Mouse (Mus musculus) hindbrain, embryonic 11.5 days (tissue): ENCODE measurements around the gene Olfr1395. TPM values are rescaled to one million over a fixed set of nuclear protein-coding genes. Genes with fewer than 3 reads are reported as not detected.

ENCODE experiments used
- ATAC-seq: fragments of 200-750 bp; cut with Nextera tagmentation; 2 replicates; pipeline ENCODE4 v1.8.0; 2017; ENCODE audit warnings: mild to moderate bottlenecking, moderate TSS enrichment, moderate library complexity; ENCODE audit not compliant: low FRiP score
- DNase-seq: peaks from one replicate; pipeline ENCODE4 v3.0.0-alpha.2; 2015; ENCODE audit warnings: low spot score
- H3K27ac ChIP-seq: fragments of 300-500 bp; sonication (generic); 2 replicates; pipeline ENCODE4 v1.5.1; 2014; ENCODE audit warnings: mild to moderate bottlenecking, low read depth, low read length
- H3K27me3 ChIP-seq: fragments of 300-500 bp; sonication (generic); 2 replicates; pipeline ENCODE4 v1.6.1; 2014; ENCODE audit warnings: mild to moderate bottlenecking, low read length, moderate library complexity, mixed read lengths; ENCODE audit not compliant: control insufficient read depth, insufficient read depth
- H3K36me3 ChIP-seq: fragments of 300-500 bp; sonication (generic); 2 replicates; pipeline ENCODE4 v1.6.1; 2014; ENCODE audit warnings: mild to moderate bottlenecking, low read length, moderate library complexity, mixed read lengths; ENCODE audit not compliant: control insufficient read depth, insufficient read depth
- H3K4me1 ChIP-seq: fragments of 300-500 bp; sonication (generic); replicated peaks from 2 replicates; pipeline ENCODE4 v1.6.1; 2014; ENCODE audit warnings: low read length, mixed read lengths; ENCODE audit not compliant: control insufficient read depth, insufficient read depth
- H3K4me2 ChIP-seq: fragments of 300-500 bp; sonication (generic); replicated peaks from 2 replicates; pipeline ENCODE4 v1.6.1; 2014; ENCODE audit warnings: mild to moderate bottlenecking, low read depth, low read length
- H3K4me3 ChIP-seq: fragments of 300-500 bp; sonication (generic); 2 replicates; pipeline ENCODE4 v1.5.1; 2014; ENCODE audit warnings: low read depth, low read length
- H3K9ac ChIP-seq: fragments of 300-500 bp; sonication (generic); 2 replicates; pipeline ENCODE4 v1.6.1; 2014; ENCODE audit warnings: low read depth, low read length
- H3K9me3 ChIP-seq: fragments of 300-500 bp; sonication (generic); 2 replicates; pipeline ENCODE4 v1.6.1; 2016; ENCODE audit warnings: low read length; ENCODE audit not compliant: control insufficient read depth
- WGBS: fragments of 180-500 bp; shearing (Covaris S2); extraction: QIAGEN DNeasy Blood & Tissue Kit; methylation state at CpG from one replicate; pipeline ENCODE4 v1.1.7; 2014; 5-methylcytosine and 5-hydroxymethylcytosine counted together
- polyA plus RNA-seq: library from polyadenylated mRNA; unstranded; fragments of >200 nt; fragmentation: Nextera tagmentation; extraction: Ambion mirVana; gene quantifications from 2 replicates; pipeline ENCODE4 v1.2.1, GENCODE M21; 2014

Olfr1395 gene
- polyA plus RNA-seq, 1 experiment from 2014 or later = not detected

GRCm38 (mm10) chr11:49107650-49108537 is 34.2 kb upstream of the Olfr1395 start:
- Histone ChIP-seq H3K4me1 (no peaks in the 10 kb centered on the region), H3K36me3 (no peaks in the 10 kb centered on the region)
- WGBS = 78% methylated on average over 10 of the region's 10 CpGs

DNA sequence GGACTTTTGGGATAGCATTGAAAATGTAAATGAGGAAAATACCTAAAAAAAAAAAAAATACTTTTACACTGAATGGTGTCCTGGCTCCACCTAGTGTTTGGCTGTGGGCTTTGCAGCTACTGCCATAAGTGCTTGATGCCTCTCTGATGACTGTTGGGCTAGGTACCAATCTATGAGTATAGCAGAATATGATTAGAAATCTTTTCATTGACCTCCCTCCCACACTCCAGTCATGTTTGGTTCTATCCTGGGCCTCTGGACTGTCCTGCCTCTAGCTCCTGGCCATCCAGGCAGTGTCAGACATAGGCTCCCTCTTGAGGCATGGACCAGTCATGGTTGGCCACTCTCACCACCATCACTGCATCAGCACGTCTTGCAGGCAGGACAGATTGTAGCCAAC is 33.2 kb upstream of the Olfr1395 start:
- H3K27ac ChIP-seq = no peak overlapping the region
- H3K4me3 ChIP-seq = no peak overlapping the region
- peak; percentile 37 for DNase-seq
- H3K36me3 ChIP-seq = no peaks in the 10 kb centered on the region
- H3K4me2 ChIP-seq = no peak overlapping the region
- no peak for ATAC-seq
- H3K4me1 ChIP-seq = no peaks in the 10 kb centered on the region
- H3K9ac ChIP-seq = no peak overlapping the region
- no peaks in the 10 kb centered on the region for H3K27me3 ChIP-seq
- 43% methylated on average over 1 of the region's 1 CpGs for WGBS
- no peaks in the 10 kb centered on the region for H3K9me3 ChIP-seq

More at GRCm38 (mm10) chr11:49107650-49108537, 34.2 kb upstream of the Olfr1395 start:
- ATAC-seq (no peak), DNase-seq (no peak)
- Histone ChIP-seq H3K4me3 (no peak overlapping the region), H3K27ac (no peak overlapping the region), H3K4me2 (no peak overlapping the region), H3K9ac (no peak overlapping the region), H3K9me3 (no peaks in the 10 kb centered on the region), H3K27me3 (no peaks in the 10 kb centered on the region)

- Histone ChIP-seq H3K4me2 (no peak overlapping the region), H3K27me3 (no peaks in the 10 kb centered on the region), H3K4me3 (no peak overlapping the region), H3K36me3 (no peaks in the 10 kb centered on the region), H3K27ac (no peak overlapping the region), H3K9me3 (no peaks in the 10 kb centered on the region), H3K9ac (no peak overlapping the region), H3K4me1 (no peaks in the 10 kb centered on the region)
- 62% methylated on average over 1 of the region's 1 CpGs for WGBS
- ATAC-seq (no peak), DNase-seq (no peak)
Observed at GRCm38 (mm10) chr11:49111000-49111399, 31.1 kb upstream of the Olfr1395 start.

GRCm38 (mm10) chr11:49112624-49113219 is 29.4 kb upstream of the Olfr1395 start:
- H3K9me3 ChIP-seq = no peaks in the 10 kb centered on the region
- no peak overlapping the region for H3K4me3 ChIP-seq
- no peak for ATAC-seq
- H3K9ac ChIP-seq = no peak overlapping the region
- H3K27ac ChIP-seq = no peak overlapping the region
- H3K4me1 ChIP-seq = no peaks in the 10 kb centered on the region
- DNase-seq = no peak
- no peaks in the 10 kb centered on the region for H3K36me3 ChIP-seq
- WGBS = 90% methylated on average over 6 of the region's 6 CpGs
- no peaks in the 10 kb centered on the region for H3K27me3 ChIP-seq
- no peak overlapping the region for H3K4me2 ChIP-seq

DNA sequence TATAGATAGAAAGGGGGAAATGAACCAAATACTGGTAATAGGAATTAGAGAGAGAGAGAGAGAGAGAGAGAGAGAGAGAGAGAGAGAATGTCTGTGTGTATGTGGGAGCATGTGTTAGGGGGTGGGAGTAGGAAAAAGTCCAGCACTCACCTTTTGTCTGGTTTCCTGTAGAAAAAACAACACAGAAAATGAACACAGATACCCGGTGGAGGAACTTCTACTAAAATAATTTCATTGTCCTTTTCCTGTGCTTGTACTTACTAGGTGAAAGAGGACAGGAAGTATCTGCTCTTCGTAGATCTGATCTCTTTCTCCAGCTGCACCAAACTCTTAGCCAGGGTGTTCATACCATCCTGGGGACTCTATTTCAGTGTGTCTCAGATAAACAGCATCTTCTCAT is 27.9 kb upstream of the Olfr1395 start:
- no peaks in the 10 kb centered on the region for H3K27me3 ChIP-seq
- WGBS = 79% methylated on average over 2 of the region's 2 CpGs
- H3K27ac ChIP-seq = no peak overlapping the region
- ATAC-seq (no peak), DNase-seq (no peak)
- H3K4me1 ChIP-seq = no peaks in the 10 kb centered on the region
- no peak overlapping the region for H3K4me3 ChIP-seq
- H3K9me3 ChIP-seq = no peaks in the 10 kb centered on the region
- H3K4me2 ChIP-seq = no peak overlapping the region
- H3K36me3 ChIP-seq = no peaks in the 10 kb centered on the region
- H3K9ac ChIP-seq = no peak overlapping the region

DNA sequence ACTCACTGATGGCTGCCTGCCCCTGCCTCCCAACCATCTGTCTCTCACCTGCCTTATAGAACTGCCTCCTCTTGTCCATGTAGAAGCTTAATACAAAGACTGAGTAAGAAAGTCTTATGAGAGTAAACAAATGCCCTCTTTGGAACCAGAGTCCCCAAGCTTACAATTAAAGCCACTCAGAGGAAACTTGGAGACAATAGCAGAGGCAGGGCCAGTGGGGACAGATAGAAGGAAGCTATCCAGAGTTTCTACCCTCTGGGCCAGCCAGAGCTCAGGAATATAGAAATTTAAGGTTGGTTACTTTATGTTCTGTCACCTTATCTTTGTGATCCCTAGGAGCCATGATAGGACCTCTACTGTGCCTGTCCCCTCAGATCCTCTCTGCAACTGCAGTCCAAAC is 27.3 kb upstream of the Olfr1395 start, which contains the start of gene Olfr1396:
Gene Olfr1396 (minus strand): TSS at position 101 of the 400 bp plus-strand sequence.
- DNase-seq (no peak), ATAC-seq (no peak)
- Histone ChIP-seq H3K4me1 (no peaks in the 10 kb centered on the region), H3K9ac (no peak within 1 kb of the TSS), H3K4me2 (no peak within 1 kb of the TSS), H3K9me3 (no peaks in the 10 kb centered on the region), H3K27ac (no peak within 1 kb of the TSS), H3K27me3 (no peaks in the 10 kb centered on the region), H3K4me3 (no peak within 1 kb of the TSS), H3K36me3 (no peaks in the 10 kb centered on the region)

- Histone ChIP-seq H3K4me3 (no peak overlapping the region), H3K4me2 (no peak overlapping the region), H3K9ac (no peak overlapping the region), H3K9me3 (no peaks in the 10 kb centered on the region), H3K27ac (no peak overlapping the region), H3K36me3 (no peaks in the 10 kb centered on the region), H3K4me1 (no peaks in the 10 kb centered on the region), H3K27me3 (no peaks in the 10 kb centered on the region)
- ATAC-seq (no peak), DNase-seq (no peak)
- 81% methylated on average over 3 of the region's 3 CpGs for WGBS
Observed at GRCm38 (mm10) chr11:49119635-49120034, 22.4 kb upstream of the Olfr1395 start.

DNA sequence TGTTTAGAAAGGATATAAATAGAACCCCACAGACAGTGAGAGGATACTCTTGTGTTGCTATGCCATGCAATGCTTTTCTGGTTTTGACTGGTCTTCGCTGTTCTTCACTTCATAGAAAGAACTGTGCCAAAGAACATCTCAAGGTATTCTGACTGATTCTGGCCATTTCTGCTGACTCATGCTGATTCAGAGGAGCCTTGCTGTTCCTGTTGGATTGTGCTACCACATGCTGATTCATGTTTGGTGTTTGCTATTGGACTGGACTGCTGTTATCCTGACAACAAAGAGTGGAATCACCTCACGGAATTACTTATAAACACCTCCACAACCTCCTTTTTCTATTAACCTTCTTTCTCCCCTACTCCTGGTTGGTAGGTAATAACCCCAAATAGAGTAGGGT is 17.9 kb upstream of the Olfr1395 start:
- Histone ChIP-seq H3K4me2 (no peak overlapping the region), H3K27ac (no peak overlapping the region), H3K27me3 (no peaks in the 10 kb centered on the region), H3K9ac (no peak overlapping the region), H3K36me3 (no peaks in the 10 kb centered on the region), H3K4me1 (no peaks in the 10 kb centered on the region), H3K4me3 (no peak overlapping the region), H3K9me3 (no peaks in the 10 kb centered on the region)
- 86% methylated on average over 2 of the region's 2 CpGs for WGBS
- no peak for ATAC-seq
- no peak for DNase-seq

DNA sequence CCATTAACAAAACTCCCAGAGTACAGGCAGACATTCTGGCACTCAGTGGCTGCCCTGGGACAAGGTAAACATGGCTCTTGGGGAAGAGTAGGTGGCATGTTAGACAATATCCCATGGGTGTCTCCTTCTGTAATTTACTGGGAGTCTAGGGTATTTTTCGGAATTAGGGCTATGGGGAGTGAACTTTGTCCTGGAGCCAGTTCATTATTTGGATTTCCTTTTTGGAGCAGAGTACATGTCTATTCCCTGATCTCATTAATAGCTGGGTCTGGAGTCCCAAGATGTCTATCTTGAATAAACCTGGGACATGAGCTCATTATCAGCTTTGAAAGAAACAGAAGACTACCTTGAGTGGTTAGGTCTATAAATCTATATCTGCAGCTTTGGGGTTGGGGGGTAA is 12.0 kb downstream of the Olfr1395 start, which contains the start of gene Olfr1394:
Gene Olfr1394 (plus strand): TSS at position 301 of the 400 bp plus-strand sequence.
- Histone ChIP-seq H3K9me3 (no peaks in the 10 kb centered on the region), H3K36me3 (no peaks in the 10 kb centered on the region), H3K4me3 (no peak within 1 kb of the TSS), H3K9ac (no peak within 1 kb of the TSS), H3K27ac (no peak within 1 kb of the TSS), H3K27me3 (no peaks in the 10 kb centered on the region), H3K4me1 (no peaks in the 10 kb centered on the region), H3K4me2 (no peak within 1 kb of the TSS)
- no peak for ATAC-seq
- DNase-seq = no peak
- 96% methylated on average over 1 of the region's 1 CpGs for WGBS
